Mouse (Mus musculus) bone marrow macrophage, adult 2 months (primary cell): ENCODE data around the gene Prelp.

Experiments used
- CTCF ChIP-seq: IDR thresholded peaks from 2 replicates; pipeline ENCODE4 v1.5.1; 2012; ENCODE audit warnings: low read depth, mild to moderate bottlenecking, low read length, moderate library complexity
- POLR2A ChIP-seq: IDR thresholded peaks from 2 replicates; pipeline ENCODE4 v1.6.1; 2012; ENCODE audit warnings: mild to moderate bottlenecking, low read depth, low read length, borderline replicate concordance

GRCm38 (mm10) chr1:133891489-133891888, 29.7 kb downstream of the Prelp start:
- TF ChIP-seq POLR2A (no peak), CTCF (no peak)
